Mouse (Mus musculus): ENCODE results near the gene Zfp768.

DNA sequence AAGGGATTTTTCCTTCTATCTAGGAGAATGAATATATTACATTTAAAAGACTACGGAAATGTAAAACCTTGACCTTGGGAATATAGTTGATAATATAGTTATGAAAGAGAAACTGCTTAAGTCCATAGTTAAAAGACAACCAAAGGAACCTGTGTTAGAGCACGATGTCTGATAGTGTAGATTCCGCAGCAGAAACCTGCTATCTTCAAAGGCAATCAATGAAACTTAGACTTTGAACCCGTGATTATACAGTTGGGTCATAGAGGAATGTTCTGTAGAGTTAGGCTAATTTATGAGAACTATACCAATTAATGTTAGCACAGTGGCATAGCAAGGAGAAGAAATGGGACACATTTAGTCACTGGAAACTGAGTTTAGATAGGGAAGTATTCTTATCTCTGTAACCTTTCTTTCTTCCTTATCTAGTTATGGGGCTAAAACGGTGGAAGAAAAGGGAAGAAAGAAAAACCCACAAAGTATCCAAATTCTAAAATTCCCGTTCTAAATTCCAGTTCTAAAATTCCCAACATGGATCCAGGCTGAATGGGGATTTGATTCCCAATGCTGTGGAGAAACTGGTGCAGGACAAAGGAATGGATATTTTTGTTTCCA lies 33.0 kb upstream of the Zfp768 start:
- no peak for TF ChIP-seq POLR2A (IDR thresholded peaks at IDR 0.05; ENCODE audit: low read depth, low read length)
- no peak for TF ChIP-seq CTCF (IDR thresholded peaks at IDR 0.05; ENCODE audit: extremely low read depth, insufficient read length, insufficient replicate concordance, low read depth, low read length)

Data from small intestine, adult 2 months (tissue).